Mouse (Mus musculus) small intestine, adult 2 months (tissue): ENCODE measurements around the gene Spata16. TPM values are rescaled to one million over a fixed set of nuclear protein-coding genes. Genes with fewer than 3 reads are reported as not detected.

Experiments used
- H3K27ac ChIP-seq: fragments of 200-500 bp; 2 replicates; pipeline ENCODE4 v1.5.1; 2012; ENCODE audit warnings: low read depth, low read length, control low read depth, inconsistent platforms; ENCODE audit not compliant: insufficient read depth
- H3K27me3 ChIP-seq: fragments of 200-500 bp; 2 replicates; pipeline ENCODE4 v1.6.1; 2012; ENCODE audit warnings: mild to moderate bottlenecking, moderate library complexity, low read length, inconsistent platforms; ENCODE audit not compliant: control insufficient read depth, insufficient read depth
- H3K36me3 ChIP-seq: fragments of 200-500 bp; 2 replicates; pipeline ENCODE4 v1.6.1; 2012; ENCODE audit warnings: mild to moderate bottlenecking, low read length, control low read depth, inconsistent platforms; ENCODE audit not compliant: control insufficient read depth, insufficient read depth
- H3K4me1 ChIP-seq: fragments of 200-500 bp; 2 replicates; pipeline ENCODE4 v1.6.1; 2012; ENCODE audit warnings: low read length, inconsistent platforms, mixed read lengths; ENCODE audit not compliant: control insufficient read depth, insufficient read depth, insufficient read length
- H3K4me3 ChIP-seq: fragments of 200-500 bp; 2 replicates; pipeline ENCODE4 v1.5.1; 2012; ENCODE audit warnings: low read depth, mild to moderate bottlenecking, control low read depth, inconsistent platforms, low read length, moderate library complexity
- CTCF ChIP-seq: fragments of 200-500 bp; IDR thresholded peaks from 2 replicates; pipeline ENCODE4 v1.5.1; 2012; ENCODE audit warnings: low read depth, mild to moderate bottlenecking, control low read depth, inconsistent platforms, low read length, moderate library complexity, mixed read lengths; ENCODE audit not compliant: insufficient replicate concordance, insufficient read length; ENCODE audit errors: extremely low read depth
- POLR2A ChIP-seq: fragments of 200-500 bp; IDR thresholded peaks from 2 replicates; pipeline ENCODE4 v1.6.1; 2012; ENCODE audit warnings: low read depth, mild to moderate bottlenecking, control low read depth, inconsistent platforms, low read length, moderate library complexity
- WGBS: fragments of 180-500 bp; shearing (Covaris S2); methylation state at CpG from one replicate; pipeline ENCODE4 v1.1.7; 2018; 5-methylcytosine and 5-hydroxymethylcytosine counted together
- polyA plus RNA-seq: library from polyadenylated mRNA; depleted of rRNA; stranded (reverse); fragments of >200 nt; gene quantifications from 2 replicates; pipeline ENCODE4 v1.2.3, GENCODE M21; 2012

Spata16 gene
- polyA plus RNA-seq, 1 experiment = not detected

DNA sequence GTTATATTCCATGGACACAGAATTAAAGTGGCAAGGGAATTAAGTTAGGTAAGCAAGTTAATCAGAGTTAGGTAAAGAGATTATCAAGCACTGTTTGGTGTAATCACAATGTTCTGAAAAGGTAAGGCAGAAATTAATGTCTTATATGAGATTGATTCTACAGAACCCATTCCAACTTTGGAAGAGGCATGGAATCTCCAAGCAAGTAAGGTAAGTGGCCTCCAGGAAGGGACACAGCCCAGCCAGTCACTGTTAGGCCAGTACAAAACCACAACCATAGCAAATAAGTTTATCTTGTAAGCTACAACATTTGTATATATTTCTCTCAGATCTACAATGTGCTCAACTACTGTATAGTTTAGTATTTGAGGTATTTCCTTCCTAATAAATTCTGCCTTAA is 391.1 kb downstream of the Spata16 start:
- Histone ChIP-seq H3K27ac (no peak overlapping the region), H3K4me3 (no peak overlapping the region), H3K36me3 (no peaks in the 10 kb centered on the region), H3K4me1 (no peaks in the 10 kb centered on the region), H3K27me3 (no peaks in the 10 kb centered on the region)
- TF ChIP-seq POLR2A (no peak), CTCF (no peak)

DNA sequence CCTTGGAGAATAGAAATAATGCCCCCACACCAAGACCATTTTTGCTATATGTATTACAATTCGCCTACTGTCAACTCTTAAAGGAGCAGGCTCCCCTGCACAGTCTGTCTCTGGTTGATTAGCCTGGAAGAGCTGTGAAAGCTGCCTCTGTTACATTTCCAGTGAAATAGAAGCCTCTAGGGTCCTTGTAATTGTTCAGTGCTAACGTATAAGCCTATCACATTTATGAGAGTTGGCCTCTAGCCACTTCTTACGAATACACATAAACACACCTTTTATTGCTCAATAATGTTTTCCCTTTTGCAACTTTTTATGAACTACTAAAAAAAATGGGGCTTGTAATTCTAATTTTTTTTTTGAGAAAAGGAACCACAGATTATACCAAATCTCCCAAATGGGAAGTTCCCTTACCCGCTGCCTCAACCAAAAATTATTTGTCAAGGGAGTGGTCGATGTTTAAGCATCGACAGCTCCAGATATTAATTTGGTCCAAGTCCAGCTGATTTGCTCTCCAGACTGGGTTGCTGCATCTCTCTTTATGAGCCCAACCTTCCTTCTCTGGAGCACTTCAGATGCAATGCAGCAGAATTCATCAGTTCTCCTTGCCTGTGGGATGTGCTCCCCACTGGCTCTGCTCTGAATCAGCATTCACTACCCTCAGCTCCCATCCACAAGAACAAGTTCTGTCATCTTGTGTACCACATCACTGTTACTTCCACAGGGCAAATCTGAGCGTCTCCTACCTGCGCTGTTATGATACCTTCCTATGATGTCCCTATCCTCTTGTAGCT is 392.8 kb downstream of the Spata16 start:
- 61% methylated on average over 8 of the region's 8 CpGs for whole genome bisulfite sequencing
- no peak overlapping the region for H3K27ac ChIP-seq
- H3K4me1 ChIP-seq = no peaks in the 10 kb centered on the region
- H3K36me3 ChIP-seq = no peaks in the 10 kb centered on the region
- H3K27me3 ChIP-seq = no peaks in the 10 kb centered on the region
- H3K4me3 ChIP-seq = no peak overlapping the region
- no peak for TF ChIP-seq POLR2A
- no peak for TF ChIP-seq CTCF
